Mouse (Mus musculus): ENCODE data around the gene Plekhm2.

- TF ChIP-seq CTCF (IDR thresholded peaks at IDR 0.05; ENCODE audit: insufficient read depth, low read depth, low read length) (no peak), POLR2A (IDR thresholded peaks at IDR 0.05; ENCODE audit: insufficient read depth, low read depth, low read length) (no peak)
Observed at GRCm38 (mm10) chr4:141632111-141632873, 32.4 kb downstream of the Plekhm2 start.

Data from olfactory bulb, adult 2 months (tissue).